Mouse (Mus musculus): ENCODE results near the gene Pheta2.
A peak's percentile ranks its signal among the peaks of the same experiment; 100 is the strongest.

Gene Pheta2

DNA sequence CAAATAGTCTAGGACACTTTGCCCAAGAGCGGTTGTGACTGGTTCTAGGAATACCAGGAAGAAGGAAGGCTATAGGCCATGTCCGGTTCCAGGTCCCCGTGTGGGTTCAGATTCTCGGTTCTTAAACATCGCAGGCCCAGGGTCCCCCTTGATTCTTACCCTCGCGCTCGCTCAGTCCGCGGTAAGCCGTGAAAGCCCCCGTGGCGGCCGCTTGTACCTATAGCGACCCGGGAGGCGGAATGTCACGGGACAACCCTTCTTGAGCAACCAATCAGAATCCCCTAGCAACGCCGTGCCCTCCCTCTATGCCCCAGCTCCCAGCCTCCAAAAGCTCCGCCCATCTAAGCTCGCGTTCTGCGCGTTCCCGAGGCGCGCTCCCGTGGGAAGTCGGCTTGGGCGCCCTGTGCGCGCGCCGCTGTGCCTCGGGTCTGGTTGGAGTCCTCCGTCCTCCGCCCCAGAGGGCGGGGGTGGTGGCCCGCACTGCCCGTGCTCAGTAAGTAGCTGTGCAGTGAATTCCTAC, at the start of gene Pheta2, which contains the start of the genes Naga and Smdt1:
TSS of gene Pheta2 (plus strand) at position 350 of the 520 bp plus-strand sequence.
TSS of gene Naga (minus strand) at position 333 of the 520 bp plus-strand sequence.
TSS of gene Smdt1 (plus strand) at position 367 of the 520 bp plus-strand sequence.
- DNase-seq (ENCODE audit: low spot score) = peak; percentile 95

DNA sequence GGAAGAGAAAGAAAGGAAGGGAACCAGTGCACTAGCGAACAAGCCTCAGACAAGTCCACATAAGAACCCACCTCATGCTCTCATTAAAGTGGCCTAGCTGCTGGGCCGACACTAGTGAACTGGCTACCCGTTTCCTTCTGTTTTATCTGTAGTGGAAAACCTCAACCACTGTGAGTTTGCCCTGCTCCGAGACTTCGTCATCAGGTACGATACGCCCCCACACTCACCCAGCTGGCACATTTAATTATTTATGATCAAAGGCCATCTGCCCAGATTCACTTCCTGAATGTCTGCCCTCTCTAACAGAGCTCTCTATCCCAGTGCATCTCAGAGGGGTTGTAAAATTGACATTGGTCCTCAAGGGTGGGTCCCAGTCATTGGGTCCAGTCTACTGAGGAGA, 48.5 kb upstream of the Pheta2 start:
- DNase-seq (ENCODE audit: low spot score) = no peak

DNA sequence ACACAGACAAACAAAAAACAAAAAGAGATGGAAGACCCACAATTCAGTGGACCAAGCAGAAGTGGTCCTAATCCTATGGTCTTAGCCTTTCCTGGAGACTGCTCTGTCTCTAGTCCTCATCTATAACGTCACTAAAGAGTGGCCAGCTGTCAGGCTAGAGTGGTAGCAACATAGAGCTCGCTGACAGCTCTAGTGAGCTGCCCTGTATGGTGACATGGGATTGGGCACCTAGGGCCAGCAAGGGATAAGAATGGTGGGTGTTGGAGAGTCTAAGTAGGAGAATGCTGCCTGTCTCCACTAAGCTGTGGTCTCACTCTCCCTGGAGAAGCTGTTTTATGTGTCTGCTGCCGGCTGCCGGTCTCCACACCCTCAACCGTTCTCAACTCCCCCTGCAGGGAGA, 45.9 kb upstream of the Pheta2 start:
- no peak for DNase-seq (ENCODE audit: low spot score)

DNA sequence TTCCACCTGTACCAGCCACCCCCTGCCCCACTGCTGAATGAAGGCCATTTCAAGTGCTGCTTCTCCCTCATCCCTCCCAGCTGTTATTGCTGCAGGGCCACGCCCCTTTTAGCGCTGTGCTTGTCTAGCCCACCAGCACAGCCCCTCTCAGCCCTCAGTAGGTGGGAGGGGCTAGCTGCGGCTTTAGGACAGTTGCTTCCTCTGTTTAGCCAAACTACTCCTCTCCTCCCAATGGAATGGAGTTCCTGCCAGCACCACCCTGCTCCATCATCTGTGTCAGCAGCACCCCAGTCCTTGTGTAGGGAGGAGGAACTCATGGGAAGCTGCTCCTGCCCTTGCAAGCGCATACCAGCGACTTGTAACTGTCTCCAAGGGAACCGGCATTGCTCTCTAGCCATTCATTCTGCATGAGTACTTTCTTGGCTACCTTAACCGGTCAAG, 45.5 kb upstream of the Pheta2 start:
- DNase-seq (ENCODE audit: low spot score) = no peak

DNA sequence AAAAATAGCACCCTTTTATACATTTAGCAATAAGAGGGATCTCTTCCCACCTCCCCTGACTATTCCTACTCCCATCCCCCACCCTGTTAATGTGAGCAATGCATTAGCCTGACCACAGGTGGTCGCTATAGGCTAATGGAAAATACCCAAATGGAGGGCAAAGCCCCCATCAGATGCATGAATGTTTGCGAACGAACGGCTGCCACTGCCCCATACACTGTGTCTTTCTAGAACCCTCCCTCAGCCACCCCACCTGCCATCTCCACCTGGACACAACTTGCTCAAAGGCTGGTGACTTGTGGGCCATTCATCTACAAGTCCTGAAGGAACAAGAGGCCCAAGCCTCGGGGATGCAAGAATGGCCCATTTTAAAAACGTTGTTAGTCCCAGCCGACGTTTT, 44.7 kb upstream of the Pheta2 start:
- no peak for DNase-seq (ENCODE audit: low spot score)

DNA sequence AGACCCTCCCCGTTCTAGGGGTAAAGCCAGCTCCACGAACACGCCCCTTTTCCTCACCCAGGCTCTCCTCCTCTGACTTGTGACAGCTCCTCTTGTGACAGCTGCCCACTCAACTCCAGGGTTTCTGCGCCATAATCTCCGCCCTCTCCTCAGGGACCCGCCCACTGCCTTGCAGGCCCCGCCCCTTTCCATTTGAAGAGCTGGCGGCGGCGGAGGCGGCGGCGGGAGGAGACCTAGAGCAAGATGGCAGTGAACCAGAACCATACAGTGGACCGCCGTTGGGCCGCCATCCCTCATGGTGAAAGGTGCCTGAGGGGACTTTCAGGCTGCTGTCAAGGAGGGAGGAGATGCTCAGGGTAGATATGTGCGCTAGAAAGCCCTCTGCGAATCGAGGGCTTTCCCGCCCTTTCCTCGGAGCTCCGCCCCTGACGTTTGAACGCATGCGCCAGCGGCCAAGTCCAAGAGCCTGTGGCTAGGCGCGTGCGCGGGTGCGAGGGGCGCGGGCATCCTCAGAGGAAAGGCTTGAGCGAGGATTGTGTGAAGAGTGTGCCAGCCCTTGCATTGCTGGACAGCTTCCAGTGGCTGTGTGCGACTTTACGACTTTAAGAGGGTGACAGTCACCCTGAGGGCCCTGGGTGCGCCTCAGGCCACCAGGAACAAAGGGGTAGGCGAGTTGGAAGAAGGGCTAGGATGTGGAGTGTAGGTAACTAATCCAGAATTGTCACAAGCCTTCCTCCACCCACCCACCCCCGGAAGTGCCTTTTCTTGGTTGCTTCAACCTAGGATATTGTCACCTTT, 39.8 kb upstream of the Pheta2 start, which contains the start of gene Wbp2nl:
TSS of gene Wbp2nl (plus strand) at position 191 of the 798 bp plus-strand sequence.
- DNase-seq (ENCODE audit: low spot score) = no peak

DNA sequence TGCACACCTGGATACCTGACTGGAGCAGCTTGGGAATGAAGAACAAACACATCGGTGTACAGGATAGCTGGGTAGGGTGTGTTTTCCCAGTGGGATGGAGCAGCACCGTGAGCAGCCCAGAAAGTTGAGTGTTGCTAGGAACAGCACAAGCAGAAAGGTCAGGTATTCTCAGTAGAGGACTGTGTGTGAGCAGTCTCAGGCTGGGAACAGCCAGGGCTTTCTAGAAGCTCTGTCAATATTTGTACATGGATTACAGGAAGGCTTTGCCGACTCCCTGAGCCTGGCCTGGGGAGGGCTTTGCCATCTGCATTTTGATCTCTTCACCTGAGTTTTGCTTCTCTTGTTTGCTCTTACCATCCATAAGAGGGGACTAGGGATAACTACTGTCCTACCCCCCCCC, 31.6 kb upstream of the Pheta2 start:
- no peak for DNase-seq (ENCODE audit: low spot score)

DNA sequence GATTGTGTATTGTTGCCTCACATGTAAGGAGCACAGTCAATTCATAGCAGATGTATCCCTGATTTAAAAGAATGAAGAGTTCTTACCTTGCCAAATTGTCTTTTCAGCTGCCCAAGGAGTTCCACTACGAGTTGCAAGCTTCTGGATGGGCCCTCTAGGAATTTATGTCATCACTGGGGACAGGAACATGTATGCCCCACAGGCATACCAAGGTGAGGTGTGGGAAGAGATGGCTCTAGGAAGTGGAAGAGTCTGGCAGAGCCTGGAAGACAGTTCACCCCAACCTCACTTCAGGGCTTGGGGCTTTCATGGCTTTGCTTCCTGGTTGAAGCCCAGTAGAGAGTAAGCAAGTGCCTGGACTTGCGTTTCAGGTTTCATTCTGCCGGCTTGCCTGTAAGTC, 30.3 kb upstream of the Pheta2 start:
- DNase-seq (ENCODE audit: low spot score) = no peak

DNA sequence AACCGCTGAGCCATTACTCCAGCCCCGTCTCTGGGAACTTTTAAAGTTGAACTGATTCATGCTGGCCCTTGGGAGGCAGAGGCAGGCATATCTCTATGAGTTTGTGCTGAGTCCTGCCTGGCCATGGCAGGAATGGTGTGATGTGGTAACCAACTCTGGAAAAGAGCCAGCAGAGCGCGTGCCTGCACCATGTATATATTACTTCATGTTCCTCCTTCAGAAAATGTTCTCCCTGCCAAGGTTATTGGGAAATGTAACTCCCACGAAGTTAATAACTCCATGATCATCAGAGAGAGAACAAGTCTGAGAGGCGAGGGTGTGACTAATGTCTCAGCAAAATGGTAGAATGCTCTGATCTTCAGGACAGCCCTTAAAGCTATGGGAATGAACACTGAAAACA, 20.9 kb upstream of the Pheta2 start:
- DNase-seq (ENCODE audit: low spot score) = peak; percentile 54

DNA sequence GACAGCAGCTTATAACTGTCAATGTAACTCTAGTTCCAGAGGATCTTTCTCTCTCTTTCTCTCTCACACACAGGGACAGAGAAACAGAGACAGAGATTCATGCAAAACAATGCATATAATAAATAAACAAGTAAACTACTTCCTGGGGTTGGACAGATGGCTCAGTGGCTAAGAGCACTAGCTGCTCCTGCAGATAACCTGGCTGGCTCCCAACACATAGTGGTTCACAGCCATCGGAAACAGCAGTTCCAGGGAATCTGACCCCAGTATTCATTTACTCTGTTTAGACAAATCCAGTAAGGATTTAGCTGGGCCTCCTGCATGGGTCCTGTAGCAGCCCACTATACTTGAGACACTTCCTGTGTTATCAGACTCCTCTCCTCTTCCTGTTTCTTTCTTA, 19.1 kb upstream of the Pheta2 start:
- no peak for DNase-seq (ENCODE audit: low spot score)

DNA sequence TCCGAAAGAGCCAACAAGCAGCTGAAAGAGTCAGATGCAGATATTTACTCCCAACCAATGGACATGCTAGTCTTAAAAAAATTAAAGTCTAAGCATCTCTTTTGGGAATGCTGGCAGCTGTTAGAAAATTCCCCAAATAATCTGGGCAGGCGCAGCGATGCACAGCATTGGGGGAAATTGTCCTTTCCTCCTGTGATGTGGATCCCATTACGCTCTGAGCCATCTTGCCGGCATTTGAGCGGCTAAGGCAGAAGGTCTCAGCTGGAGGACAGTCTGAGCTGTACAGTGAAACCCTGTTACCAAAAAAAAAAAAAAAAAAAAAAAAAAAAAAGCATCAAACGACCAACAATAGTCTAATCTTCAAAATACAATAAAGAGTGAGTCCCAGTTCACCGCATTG, 16.5 kb upstream of the Pheta2 start:
- DNase-seq (ENCODE audit: low spot score) = no peak

DNA sequence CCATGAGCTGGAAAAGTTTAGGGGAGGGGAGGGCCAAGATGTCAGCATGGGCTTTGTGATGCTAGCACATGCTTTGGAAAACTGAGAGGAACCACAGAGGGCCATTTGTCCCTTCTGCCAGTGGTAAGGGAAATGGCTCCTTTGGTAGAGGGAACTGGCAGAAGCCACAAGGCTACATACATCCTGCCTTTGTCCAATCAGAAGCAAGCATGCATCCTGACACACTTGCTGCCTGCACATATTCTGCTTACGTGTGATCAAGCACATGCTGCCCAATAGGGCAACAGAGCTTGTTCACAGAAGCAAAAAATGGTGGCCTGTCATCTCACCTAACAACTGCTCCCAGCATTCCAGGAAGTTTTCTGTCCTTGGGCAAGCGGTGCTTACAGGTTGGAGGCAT, 13.4 kb upstream of the Pheta2 start:
- no peak for DNase-seq (ENCODE audit: low spot score)

DNA sequence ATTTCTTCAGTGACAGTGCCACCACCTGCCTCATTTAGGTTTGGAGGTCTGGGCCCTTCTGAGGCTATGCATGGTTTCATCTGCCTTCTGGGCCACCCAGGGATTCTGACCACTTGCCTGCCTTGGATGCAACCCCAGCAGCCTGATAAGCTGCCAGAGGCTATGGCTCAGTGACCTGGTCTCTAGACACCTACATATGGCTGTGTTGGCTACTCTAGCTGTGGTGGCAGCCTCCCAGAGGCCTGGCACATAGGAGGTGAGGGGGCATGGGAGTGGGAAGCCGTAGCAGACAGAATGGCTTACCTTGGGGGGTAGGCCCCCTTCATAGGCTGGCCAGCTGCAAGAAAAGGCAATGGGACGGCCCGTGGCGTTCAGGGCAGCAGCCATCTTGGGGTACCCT, 3.5 kb upstream of the Pheta2 start:
- no peak for DNase-seq (ENCODE audit: low spot score)

DNA sequence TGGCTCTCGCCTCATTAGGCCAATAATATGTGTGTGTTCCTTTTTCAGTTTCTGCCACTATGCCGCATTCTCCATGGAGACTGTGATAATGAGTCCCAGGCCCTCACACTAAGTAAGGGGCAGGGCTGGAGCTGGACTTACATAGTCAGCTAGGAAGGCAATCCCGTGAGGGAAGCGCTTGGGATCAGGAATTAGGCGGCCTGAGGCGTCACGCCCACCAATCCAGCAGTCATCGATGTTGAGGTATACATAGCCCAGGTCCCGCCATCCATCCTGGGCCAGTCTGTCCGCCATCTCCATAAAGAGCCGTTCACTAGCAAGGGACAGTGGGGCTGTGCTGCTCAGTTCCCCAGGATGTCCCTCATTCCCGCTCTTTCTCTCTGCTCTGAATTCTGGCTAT, 2.1 kb upstream of the Pheta2 start:
- no peak for DNase-seq (ENCODE audit: low spot score)

DNA sequence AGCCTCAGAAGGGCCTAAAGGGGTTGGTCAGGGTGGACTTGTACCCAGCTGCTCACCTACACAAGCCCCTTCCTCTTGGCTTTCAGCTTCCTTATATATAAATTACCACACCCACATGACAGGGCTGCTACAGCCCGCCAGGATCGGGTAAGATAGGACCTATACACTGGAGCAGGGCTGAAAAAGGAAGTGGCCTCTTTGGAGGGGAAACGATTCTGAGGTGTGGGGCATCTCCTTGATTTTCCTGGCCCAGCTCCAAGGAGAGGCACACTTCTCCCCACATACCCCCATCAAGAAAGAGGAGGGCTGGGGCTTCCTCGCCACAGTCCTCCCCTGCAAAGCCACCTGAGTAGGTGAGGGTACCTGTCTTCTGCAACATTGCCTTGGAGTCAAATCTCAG, 867 bp upstream of the Pheta2 start:
- DNase-seq (ENCODE audit: low spot score) = no peak

DNA sequence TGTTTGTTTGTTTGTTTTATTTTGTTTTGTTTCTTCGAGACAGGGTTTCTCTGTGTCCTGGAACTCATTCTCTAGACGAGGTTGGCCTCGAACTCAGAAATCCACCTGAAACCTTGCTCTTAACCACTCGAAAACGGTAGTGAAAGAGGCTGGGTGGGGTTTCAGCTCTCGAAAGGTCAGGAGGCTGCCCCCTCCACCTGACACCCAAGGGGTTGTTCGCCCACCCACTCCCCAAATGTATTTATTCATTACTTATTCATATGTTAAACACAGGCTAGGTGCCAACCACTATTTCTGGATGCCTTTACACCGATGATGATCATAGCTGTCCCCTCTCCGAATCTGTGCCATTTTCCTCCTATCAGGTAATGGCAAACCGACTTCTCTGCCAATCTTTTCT, 408 bp downstream of the Pheta2 start:
- DNase-seq (ENCODE audit: low spot score) = no peak

DNA sequence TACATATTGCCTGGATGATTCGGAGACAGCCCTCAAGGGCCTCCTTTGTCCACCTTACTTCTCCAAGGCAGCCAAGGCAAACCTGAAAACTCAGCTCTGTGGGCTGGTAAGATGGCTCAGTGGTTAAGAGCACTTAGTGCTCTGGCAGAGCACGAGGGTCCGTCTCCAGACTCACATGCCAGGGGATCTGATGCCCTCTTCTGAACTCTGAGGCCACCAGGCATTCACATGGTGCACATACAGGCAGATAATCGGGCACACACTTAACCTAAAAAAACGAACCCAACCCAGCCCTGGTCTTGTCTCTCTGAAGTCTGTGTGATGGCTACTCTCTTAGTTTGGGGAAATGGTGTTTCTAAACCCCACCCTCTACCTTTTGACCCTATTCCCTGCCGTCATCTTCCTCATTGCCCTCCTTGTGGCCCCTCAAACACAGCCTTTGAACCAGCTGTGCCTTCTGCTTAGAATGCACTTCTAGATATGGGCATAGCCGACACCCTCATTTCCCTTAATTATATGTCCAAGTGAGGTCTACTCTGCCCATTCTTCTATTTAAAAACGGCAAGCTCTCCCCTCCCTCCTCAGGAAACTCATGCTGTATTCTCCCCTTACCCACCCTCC, 1.0 kb downstream of the Pheta2 start:
- no peak for DNase-seq (ENCODE audit: low spot score)

DNA sequence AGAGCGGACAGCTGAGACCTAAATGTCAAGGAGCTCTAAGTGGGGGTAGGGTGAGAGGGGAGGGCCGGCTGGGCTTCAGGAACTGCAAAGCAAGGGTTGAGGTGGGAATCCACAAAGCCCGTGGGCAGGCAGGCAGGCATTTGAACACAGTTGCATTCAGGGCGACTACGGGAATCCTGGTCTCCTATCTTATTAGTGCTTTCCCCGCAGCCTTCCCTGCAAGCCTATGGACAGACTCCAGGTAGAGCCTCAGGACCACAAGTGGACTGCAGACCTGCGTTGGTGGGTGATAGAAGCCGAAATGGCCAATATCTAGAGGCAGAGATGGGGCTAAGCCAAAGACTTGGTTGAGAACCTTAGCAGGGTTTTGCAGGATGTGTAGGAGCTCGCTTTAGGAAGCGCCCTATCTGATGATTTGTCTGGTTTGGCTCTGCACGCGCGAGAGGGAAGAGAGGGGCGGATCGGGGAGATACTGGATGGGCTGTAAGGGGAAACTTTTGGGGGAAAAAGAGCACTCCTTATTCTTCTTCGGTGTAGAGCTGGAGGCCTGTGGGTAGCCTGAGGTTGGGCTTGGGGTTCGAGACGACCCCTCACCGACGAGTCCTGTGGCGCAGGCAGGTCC, 1.8 kb downstream of the Pheta2 start:
- DNase-seq (ENCODE audit: low spot score) = no peak

DNA sequence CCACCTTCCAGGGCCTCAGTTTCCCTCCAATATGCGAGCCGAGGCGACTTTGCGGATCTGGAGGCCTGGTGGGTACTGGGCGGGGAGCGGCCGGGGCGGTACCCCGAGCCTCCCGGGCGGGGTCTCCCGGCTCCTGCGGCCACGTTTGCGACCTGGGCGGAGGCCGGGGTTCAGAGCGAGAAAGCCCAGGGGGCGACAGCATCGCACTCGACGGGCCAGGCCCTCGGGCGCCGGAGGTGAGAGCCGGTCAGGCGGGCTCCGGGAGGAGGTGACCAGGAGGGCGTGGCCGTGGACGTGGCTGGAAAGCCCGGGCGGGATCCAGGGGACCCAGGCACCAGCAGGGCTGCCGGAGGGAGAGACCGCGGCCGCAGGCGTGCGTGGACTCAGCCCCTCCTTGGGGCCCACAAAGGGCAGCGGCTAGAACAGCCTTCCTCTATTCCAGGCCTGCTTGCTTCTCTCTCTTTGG, 2.3 kb downstream of the Pheta2 start:
- DNase-seq (ENCODE audit: low spot score) = no peak

DNA sequence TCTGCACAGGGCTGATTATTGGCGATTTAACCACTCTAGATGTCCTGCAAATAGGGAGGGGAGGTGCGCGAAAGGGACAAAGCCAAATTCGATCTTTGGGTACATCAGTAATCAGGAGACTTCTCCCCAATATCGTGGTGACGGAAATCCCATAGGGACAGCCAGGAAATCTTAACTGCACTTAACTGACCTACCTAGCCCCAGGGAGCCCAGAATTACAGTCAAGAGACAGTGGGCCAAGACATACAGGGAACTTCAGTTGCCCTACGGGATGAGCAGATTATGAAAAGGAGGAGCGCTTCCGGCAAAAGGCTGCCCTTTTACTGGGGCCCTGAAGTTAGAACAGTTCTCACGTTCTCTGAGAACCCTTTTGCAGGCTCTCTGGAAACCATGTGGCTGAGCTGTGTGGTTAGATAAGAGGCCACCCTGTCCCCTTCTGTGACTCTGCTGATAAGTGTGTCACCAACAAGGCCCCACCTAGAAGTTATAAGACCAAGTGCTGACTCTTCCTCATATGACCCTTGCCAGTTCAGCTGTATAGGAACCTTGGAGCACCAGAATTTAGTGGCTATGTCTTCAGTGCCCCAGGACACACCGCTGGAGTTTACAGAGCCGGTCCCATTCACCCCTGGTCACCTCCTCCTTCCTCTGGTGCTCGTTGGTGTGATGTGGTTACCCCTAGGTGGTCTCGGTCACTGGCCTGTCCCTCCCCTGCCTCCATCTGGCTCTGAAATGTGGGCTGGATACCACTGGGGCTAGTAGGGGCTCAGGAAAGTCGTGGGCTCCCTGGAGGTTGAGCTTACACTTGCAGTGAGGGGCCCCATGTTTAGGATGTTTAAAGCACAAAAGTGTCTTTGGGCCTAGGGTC, 3.2 kb downstream of the Pheta2 start:
- no peak for DNase-seq (ENCODE audit: low spot score)

DNA sequence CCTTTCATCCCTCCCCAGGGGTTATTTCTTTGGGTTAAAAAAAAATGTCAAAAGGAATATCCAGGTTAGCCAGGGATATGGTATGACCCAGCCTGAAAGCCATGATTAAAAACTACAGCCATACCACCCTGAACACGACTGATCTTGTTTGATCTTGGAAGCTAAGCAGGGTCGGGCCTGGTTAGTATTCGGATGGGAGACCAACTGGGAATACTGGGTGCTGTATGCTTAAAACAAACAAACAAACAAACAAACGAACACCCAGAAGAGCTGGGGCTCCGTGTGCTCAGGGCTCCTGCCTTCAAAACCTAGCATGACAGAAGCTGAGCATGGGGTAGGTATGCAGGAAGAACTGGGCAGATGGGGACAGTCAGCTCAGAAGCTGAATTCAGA, 3.8 kb downstream of the Pheta2 start:
- DNase-seq (ENCODE audit: low spot score) = no peak
